Mouse (Mus musculus) myocyte (in vitro differentiated cells): Measurements from ENCODE around the gene Olfr527.

Experiments used
- CEBPB ChIP-seq: IDR thresholded peaks from 2 replicates; pipeline ENCODE4 v1.6.1; 2011; ENCODE audit warnings: mild to moderate bottlenecking, moderate library complexity; ENCODE audit not compliant: poor library complexity, insufficient read depth, severe bottlenecking
- E2F4 ChIP-seq: IDR thresholded peaks from one replicate; pipeline ENCODE4 v1.6.1; 2011; ENCODE audit warnings: mild to moderate bottlenecking, control low read depth, moderate library complexity; ENCODE audit not compliant: insufficient read depth
- MAX ChIP-seq: IDR thresholded peaks from one replicate; pipeline ENCODE4 v1.6.1; 2011; ENCODE audit warnings: low read depth, mild to moderate bottlenecking, control low read depth
- POLR2A ChIP-seq: IDR thresholded peaks from one replicate; pipeline ENCODE4 v1.6.1; 2011; ENCODE audit warnings: low read depth, mild to moderate bottlenecking, control low read depth, moderate library complexity; ENCODE audit not compliant: insufficient read length
- POLR2AphosphoS2 ChIP-seq: IDR thresholded peaks from one replicate; pipeline ENCODE4 v1.6.1; 2011; ENCODE audit warnings: low read depth, control low read depth; ENCODE audit not compliant: insufficient read length
- TCF12 ChIP-seq: IDR thresholded peaks from one replicate; pipeline ENCODE4 v1.6.1; 2011; ENCODE audit warnings: mild to moderate bottlenecking, control low read depth; ENCODE audit not compliant: poor library complexity, insufficient read depth, severe bottlenecking

DNA sequence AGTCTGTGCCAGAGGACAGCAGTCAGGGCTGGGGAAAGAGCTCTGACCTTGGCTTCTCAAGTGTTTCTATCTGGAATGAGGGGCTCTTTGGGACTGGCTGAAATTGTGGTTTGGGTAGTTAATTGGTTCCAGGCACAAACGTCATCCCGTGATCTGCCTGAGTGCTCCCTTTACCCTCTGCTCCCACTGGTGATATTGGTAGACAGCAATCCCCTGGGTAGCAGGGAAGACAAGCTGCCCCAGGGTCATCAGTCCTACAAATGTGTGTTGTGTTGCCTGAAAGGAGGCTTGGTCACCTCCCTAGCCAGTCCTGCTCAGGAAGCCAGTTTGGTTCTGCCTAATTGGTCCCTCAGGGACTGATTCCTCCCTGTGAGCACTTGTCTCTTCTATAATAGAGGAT, at the start of gene Olfr527:
- TF ChIP-seq POLR2A (no peak), POLR2AphosphoS2 (no peak), TCF12 (no peak), MAX (no peak), E2F4 (no peak), CEBPB (no peak)
